Mouse (Mus musculus): ENCODE results near the gene Dnah6.

Dnah6 gene

GRCm38 (mm10) chr6:73228408-73228807 lies 7.0 kb upstream of the Dnah6 start:
- DNase-seq (ENCODE audit: low spot score), result no peak

- DNase-seq (ENCODE audit: low spot score), result no peak
Observed at GRCm38 (mm10) chr6:73227376-73228158, 6.1 kb upstream of the Dnah6 start.

- peak; percentile 86 for DNase-seq (ENCODE audit: low spot score)
Observed at GRCm38 (mm10) chr6:73222841-73223526, 1.5 kb upstream of the Dnah6 start.

GRCm38 (mm10) chr6:73221958-73222735 lies 696 bp upstream of the Dnah6 start:
- no peak for DNase-seq (ENCODE audit: low spot score)

GRCm38 (mm10) chr6:73211602-73212001 lies 9.8 kb downstream of the Dnah6 start:
- no peak for DNase-seq (ENCODE audit: low spot score)

- no peak for DNase-seq (ENCODE audit: low spot score)
Observed at GRCm38 (mm10) chr6:73211036-73211435, 10.4 kb downstream of the Dnah6 start.

GRCm38 (mm10) chr6:73210445-73210972 lies 10.9 kb downstream of the Dnah6 start:
- DNase-seq (ENCODE audit: low spot score), result no peak

GRCm38 (mm10) chr6:73209598-73209997 lies 11.9 kb downstream of the Dnah6 start:
- no peak for DNase-seq (ENCODE audit: low spot score)

GRCm38 (mm10) chr6:73204937-73205336 lies 16.5 kb downstream of the Dnah6 start:
- no peak for DNase-seq (ENCODE audit: low spot score)

GRCm38 (mm10) chr6:73203724-73204123 lies 17.7 kb downstream of the Dnah6 start:
- no peak for DNase-seq (ENCODE audit: low spot score)

GRCm38 (mm10) chr6:73195291-73195690 lies 26.2 kb downstream of the Dnah6 start:
- DNase-seq (ENCODE audit: low spot score), result no peak

GRCm38 (mm10) chr6:73190756-73191155 lies 30.7 kb downstream of the Dnah6 start:
- no peak for DNase-seq (ENCODE audit: low spot score)

- no peak for DNase-seq (ENCODE audit: low spot score)
Observed at GRCm38 (mm10) chr6:73184276-73184675, 37.2 kb downstream of the Dnah6 start.

- no peak for DNase-seq (ENCODE audit: low spot score)
Observed at GRCm38 (mm10) chr6:73182987-73183386, 38.5 kb downstream of the Dnah6 start.

GRCm38 (mm10) chr6:73182410-73182809 lies 39.0 kb downstream of the Dnah6 start:
- no peak for DNase-seq (ENCODE audit: low spot score)

- no peak for DNase-seq (ENCODE audit: low spot score)
Observed at GRCm38 (mm10) chr6:73182006-73182405, 39.4 kb downstream of the Dnah6 start.

- no peak for DNase-seq (ENCODE audit: low spot score)
Observed at GRCm38 (mm10) chr6:73175156-73175555, 46.3 kb downstream of the Dnah6 start.

- DNase-seq (ENCODE audit: low spot score), result no peak
Observed at GRCm38 (mm10) chr6:73167230-73167629, 54.2 kb downstream of the Dnah6 start.

GRCm38 (mm10) chr6:73162958-73163357 lies 58.5 kb downstream of the Dnah6 start:
- DNase-seq (ENCODE audit: low spot score), result no peak

- no peak for DNase-seq (ENCODE audit: low spot score)
Observed at GRCm38 (mm10) chr6:73161338-73161737, 60.1 kb downstream of the Dnah6 start.

GRCm38 (mm10) chr6:73155455-73155854 lies 66.0 kb downstream of the Dnah6 start:
- no peak for DNase-seq (ENCODE audit: low spot score)

GRCm38 (mm10) chr6:73153675-73154074 lies 67.8 kb downstream of the Dnah6 start:
- DNase-seq (ENCODE audit: low spot score), result peak; percentile 86
